Mouse (Mus musculus): Measurements from ENCODE around the gene Dnaja4. TPM values are rescaled to one million over a fixed set of nuclear protein-coding genes. Genes with fewer than 3 reads are reported as not detected.

Gene Dnaja4
- 5.2 and 5.5 TPM in 2 replicates for polyA plus RNA-seq (2014; fragmentation: Nextera tagmentation; extraction: Ambion mirVana)

GRCm38 (mm10) chr9:54698318-54699086, at the start of gene Dnaja4:
Gene Dnaja4 (plus strand): TSS chr9:54698873.
- H3K4me1 ChIP-seq (ENCODE audit: control insufficient read depth, insufficient read depth, low read length): no peaks in the 10 kb centered on the region; the same call in 1 of the 2 replicates
- WGBS: 74% methylated on average over 17 of the region's 17 CpGs
- DNase-seq (ENCODE audit: low spot score) (no peak), ATAC-seq (no peak)
- H3K36me3 ChIP-seq (ENCODE audit: control insufficient read depth, insufficient read depth, low read length): no peaks in the 10 kb centered on the region
- H3K27ac ChIP-seq (ENCODE audit: low read depth, low read length): no peak within 1 kb of the TSS
- peaks cover 21% of the 10 kb centered on the region for H3K27me3 ChIP-seq (replicated peaks; ENCODE audit: control insufficient read depth, insufficient read depth, low read length)
- peak within 1 kb of the TSS; percentile 69 for H3K4me3 ChIP-seq (ENCODE audit: low read depth, low read length)
- peak within 1 kb of the TSS; percentile 79 for H3K9ac ChIP-seq (ENCODE audit: low read length)
- H3K9me3 ChIP-seq (replicated peaks; ENCODE audit: control insufficient read depth, low read length): no peaks in the 10 kb centered on the region
- H3K4me2 ChIP-seq (ENCODE audit: low read length): peak within 1 kb of the TSS; percentile 89

GRCm38 (mm10) chr9:54649360-54649759, 49.3 kb upstream of the Dnaja4 start:
- ATAC-seq (no peak), DNase-seq (ENCODE audit: low spot score) (no peak)
- no peaks in the 10 kb centered on the region for H3K9me3 ChIP-seq (replicated peaks; ENCODE audit: control insufficient read depth, low read length)
- no peak overlapping the region for H3K9ac ChIP-seq (ENCODE audit: low read length)
- WGBS: 97% methylated on average over 1 of the region's 1 CpGs
- H3K27me3 ChIP-seq (replicated peaks; ENCODE audit: control insufficient read depth, insufficient read depth, low read length): no peaks in the 10 kb centered on the region
- no peaks in the 10 kb centered on the region for H3K36me3 ChIP-seq (ENCODE audit: control insufficient read depth, insufficient read depth, low read length)
- H3K4me3 ChIP-seq (ENCODE audit: low read depth, low read length): no peak overlapping the region
- H3K4me2 ChIP-seq (ENCODE audit: low read length): no peak overlapping the region
- no peak overlapping the region for H3K27ac ChIP-seq (ENCODE audit: low read depth, low read length)
- no peaks in the 10 kb centered on the region for H3K4me1 ChIP-seq (ENCODE audit: control insufficient read depth, insufficient read depth, low read length)

GRCm38 (mm10) chr9:54652778-54653177, 45.9 kb upstream of the Dnaja4 start:
- ATAC-seq (no peak), DNase-seq (ENCODE audit: low spot score) (no peak)
- WGBS: 93% methylated on average over 2 of the region's 2 CpGs
- H3K9ac ChIP-seq (ENCODE audit: low read length): no peak overlapping the region
- no peak overlapping the region for H3K4me3 ChIP-seq (ENCODE audit: low read depth, low read length)
- no peak overlapping the region for H3K4me2 ChIP-seq (ENCODE audit: low read length)
- no peak overlapping the region for H3K27ac ChIP-seq (ENCODE audit: low read depth, low read length)
- no peaks in the 10 kb centered on the region for H3K36me3 ChIP-seq (ENCODE audit: control insufficient read depth, insufficient read depth, low read length)
- H3K4me1 ChIP-seq (ENCODE audit: control insufficient read depth, insufficient read depth, low read length): no peaks in the 10 kb centered on the region
- H3K27me3 ChIP-seq (replicated peaks; ENCODE audit: control insufficient read depth, insufficient read depth, low read length): no peaks in the 10 kb centered on the region
- H3K9me3 ChIP-seq (replicated peaks; ENCODE audit: control insufficient read depth, low read length): no peaks in the 10 kb centered on the region

GRCm38 (mm10) chr9:54655846-54656245, 42.8 kb upstream of the Dnaja4 start:
- H3K27me3 ChIP-seq (replicated peaks; ENCODE audit: control insufficient read depth, insufficient read depth, low read length): no peaks in the 10 kb centered on the region
- no peak overlapping the region for H3K4me2 ChIP-seq (ENCODE audit: low read length)
- H3K4me1 ChIP-seq (ENCODE audit: control insufficient read depth, insufficient read depth, low read length): no peaks in the 10 kb centered on the region
- WGBS: 93% methylated on average over 2 of the region's 2 CpGs
- H3K9me3 ChIP-seq (replicated peaks; ENCODE audit: control insufficient read depth, low read length): no peaks in the 10 kb centered on the region
- DNase-seq (ENCODE audit: low spot score) (no peak), ATAC-seq (no peak)
- H3K9ac ChIP-seq (ENCODE audit: low read length): no peak overlapping the region
- no peak overlapping the region for H3K4me3 ChIP-seq (ENCODE audit: low read depth, low read length)
- H3K36me3 ChIP-seq (ENCODE audit: control insufficient read depth, insufficient read depth, low read length): no peaks in the 10 kb centered on the region
- H3K27ac ChIP-seq (ENCODE audit: low read depth, low read length): no peak overlapping the region

GRCm38 (mm10) chr9:54656402-54656801, 42.3 kb upstream of the Dnaja4 start:
- 89% methylated on average over 6 of the region's 6 CpGs for WGBS
- H3K27me3 ChIP-seq (replicated peaks; ENCODE audit: control insufficient read depth, insufficient read depth, low read length): no peaks in the 10 kb centered on the region
- no peak overlapping the region for H3K9ac ChIP-seq (ENCODE audit: low read length)
- no peak overlapping the region for H3K4me3 ChIP-seq (ENCODE audit: low read depth, low read length)
- no peak overlapping the region for H3K4me2 ChIP-seq (ENCODE audit: low read length)
- no peak for ATAC-seq
- H3K4me1 ChIP-seq (ENCODE audit: control insufficient read depth, insufficient read depth, low read length): peaks cover 2% of the 10 kb centered on the region; the same call in 1 of the 2 replicates
- H3K36me3 ChIP-seq (ENCODE audit: control insufficient read depth, insufficient read depth, low read length): no peaks in the 10 kb centered on the region
- H3K27ac ChIP-seq (ENCODE audit: low read depth, low read length): no peak overlapping the region
- no peaks in the 10 kb centered on the region for H3K9me3 ChIP-seq (replicated peaks; ENCODE audit: control insufficient read depth, low read length)
- no peak for DNase-seq (ENCODE audit: low spot score)

GRCm38 (mm10) chr9:54658773-54659172, 39.9 kb upstream of the Dnaja4 start:
- Histone ChIP-seq H3K27me3 (replicated peaks; ENCODE audit: control insufficient read depth, insufficient read depth, low read length) (no peaks in the 10 kb centered on the region), H3K27ac (ENCODE audit: low read depth, low read length) (no peak overlapping the region), H3K9ac (ENCODE audit: low read length) (no peak overlapping the region), H3K9me3 (replicated peaks; ENCODE audit: control insufficient read depth, low read length) (no peaks in the 10 kb centered on the region), H3K36me3 (ENCODE audit: control insufficient read depth, insufficient read depth, low read length) (no peaks in the 10 kb centered on the region), H3K4me2 (ENCODE audit: low read length) (no peak overlapping the region), H3K4me1 (ENCODE audit: control insufficient read depth, insufficient read depth, low read length) (peaks cover 10% of the 10 kb centered on the region), H3K4me3 (ENCODE audit: low read depth, low read length) (no peak overlapping the region)
- 94% methylated on average over 6 of the region's 6 CpGs for WGBS
- DNase-seq (ENCODE audit: low spot score) (no peak), ATAC-seq (no peak)

GRCm38 (mm10) chr9:54661605-54662377, 36.9 kb upstream of the Dnaja4 start, which contains the start of gene Acsbg1:
Gene Acsbg1 (minus strand): TSS chr9:54661870.
- WGBS: 4% methylated on average over 10 of the region's 10 CpGs
- Histone ChIP-seq H3K4me3 (ENCODE audit: low read depth, low read length) (peak within 1 kb of the TSS; percentile 9; the same call in 1 of the 2 replicates), H3K9me3 (replicated peaks; ENCODE audit: control insufficient read depth, low read length) (no peaks in the 10 kb centered on the region), H3K9ac (ENCODE audit: low read length) (peak within 1 kb of the TSS; percentile 29; the same call in 1 of the 2 replicates), H3K27ac (ENCODE audit: low read depth, low read length) (peak within 1 kb of the TSS; percentile 53), H3K4me2 (ENCODE audit: low read length) (peak within 1 kb of the TSS; percentile 42), H3K36me3 (ENCODE audit: control insufficient read depth, insufficient read depth, low read length) (no peaks in the 10 kb centered on the region), H3K4me1 (ENCODE audit: control insufficient read depth, insufficient read depth, low read length) (peaks cover 10% of the 10 kb centered on the region), H3K27me3 (replicated peaks; ENCODE audit: control insufficient read depth, insufficient read depth, low read length) (no peaks in the 10 kb centered on the region)
- DNase-seq (ENCODE audit: low spot score) (peak; percentile 71), ATAC-seq (peak; percentile 83)

GRCm38 (mm10) chr9:54664358-54664757, 34.3 kb upstream of the Dnaja4 start:
- Histone ChIP-seq H3K27ac (ENCODE audit: low read depth, low read length) (no peak overlapping the region), H3K9ac (ENCODE audit: low read length) (no peak overlapping the region), H3K4me2 (ENCODE audit: low read length) (no peak overlapping the region), H3K4me1 (ENCODE audit: control insufficient read depth, insufficient read depth, low read length) (peaks cover 10% of the 10 kb centered on the region), H3K9me3 (replicated peaks; ENCODE audit: control insufficient read depth, low read length) (no peaks in the 10 kb centered on the region), H3K27me3 (replicated peaks; ENCODE audit: control insufficient read depth, insufficient read depth, low read length) (no peaks in the 10 kb centered on the region), H3K4me3 (ENCODE audit: low read depth, low read length) (no peak overlapping the region), H3K36me3 (ENCODE audit: control insufficient read depth, insufficient read depth, low read length) (no peaks in the 10 kb centered on the region)
- DNase-seq (ENCODE audit: low spot score) (no peak), ATAC-seq (no peak)
- WGBS: 79% methylated on average over 9 of the region's 9 CpGs

- Histone ChIP-seq H3K4me1 (ENCODE audit: control insufficient read depth, insufficient read depth, low read length) (peaks cover 10% of the 10 kb centered on the region), H3K27me3 (replicated peaks; ENCODE audit: control insufficient read depth, insufficient read depth, low read length) (no peaks in the 10 kb centered on the region), H3K36me3 (ENCODE audit: control insufficient read depth, insufficient read depth, low read length) (no peaks in the 10 kb centered on the region), H3K27ac (ENCODE audit: low read depth, low read length) (no peak overlapping the region), H3K4me2 (ENCODE audit: low read length) (no peak overlapping the region), H3K9me3 (replicated peaks; ENCODE audit: control insufficient read depth, low read length) (no peaks in the 10 kb centered on the region), H3K9ac (ENCODE audit: low read length) (no peak overlapping the region), H3K4me3 (ENCODE audit: low read depth, low read length) (no peak overlapping the region)
- WGBS: 91% methylated on average over 3 of the region's 3 CpGs
- no peak for ATAC-seq
- no peak for DNase-seq (ENCODE audit: low spot score)
Measured at GRCm38 (mm10) chr9:54666116-54666515, 32.6 kb upstream of the Dnaja4 start.
